Mouse (Mus musculus) cerebellum, adult 2 months (tissue): ENCODE data around the gene Epha5.

Source experiments
- CTCF ChIP-seq: fragments of 200-500 bp; IDR thresholded peaks from 2 replicates; pipeline ENCODE4 v1.5.1; 2011; ENCODE audit warnings: low read depth, mild to moderate bottlenecking, control low read depth, low read length, moderate library complexity, borderline replicate concordance; ENCODE audit not compliant: insufficient read depth
- POLR2A ChIP-seq: fragments of 200-500 bp; IDR thresholded peaks from 2 replicates; pipeline ENCODE4 v1.6.1; 2011; ENCODE audit warnings: low read length, control low read depth, borderline replicate concordance; ENCODE audit not compliant: insufficient read depth

GRCm38 (mm10) chr5:84318814-84319340 lies 98.3 kb downstream of the Epha5 start:
- TF ChIP-seq CTCF (no peak), POLR2A (no peak)
